In the genomic region with DNA sequence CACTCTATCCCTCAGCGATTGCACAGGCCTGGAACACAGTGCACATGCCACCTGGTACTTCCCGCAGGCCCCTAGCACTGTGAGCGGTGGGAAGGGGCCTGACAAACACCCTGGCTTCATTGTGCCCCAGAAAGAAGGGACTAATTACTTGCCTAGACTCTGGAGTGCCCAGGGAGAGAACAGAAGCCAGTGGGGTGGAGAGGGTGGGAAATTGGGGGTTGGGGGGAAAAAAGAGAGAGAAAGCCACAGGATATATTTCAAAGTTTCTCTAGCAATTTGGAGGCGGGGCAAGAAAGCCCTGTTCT, we compare ENCODE assay signal across 20 mouse cellular contexts. TPM values are rescaled to one million over a fixed set of nuclear protein-coding genes. Genes with fewer than 3 reads are reported as not detected.
DNase-seq lines count a peak whose midpoint lies in the region; ATAC-seq and TF ChIP-seq lines count a peak whose summit lies in the region.
"Had no signal": no experiment of that assay in that cellular context is flagged by ENCODE, and none has a peak within 500 bp of the region (broad histone marks: within the 10 kb centered on the region; RNA-seq: fewer than 3 reads in every experiment).

No protein-coding gene starts in this region.

- TF ChIP-seq CTCF in gastrocnemius, adult 2 months (IDR thresholded peaks at IDR 0.05): no peak

- no peaks in the 10 kb centered on the region for H3K9me3 ChIP-seq in neural tube, embryonic 12.5 days
- no peaks in the 10 kb centered on the region for H3K9me3 ChIP-seq in neural tube, embryonic 15.5 days (replicated peaks)
- no peaks in the 10 kb centered on the region for H3K9me3 ChIP-seq in forebrain, embryonic 16.5 days (ENCODE audit: control insufficient read depth, low read length)
- H3K9me3 ChIP-seq: embryonic facial prominence, embryonic 15.5 days; heart, embryonic 12.5 days; intestine, embryonic 15.5 days; liver, embryonic 12.5 days had no signal

- H3K4me3 ChIP-seq in neural tube, embryonic 12.5 days: no peak overlapping the region
- no peak overlapping the region for H3K4me3 ChIP-seq in neural tube, embryonic 15.5 days (replicated peaks)
- H3K4me3 ChIP-seq in forebrain, embryonic 16.5 days (replicated peaks; ENCODE audit: low read length): no peak overlapping the region
- no peak overlapping the region for H3K4me3 ChIP-seq in gastrocnemius, adult 2 months
- H3K4me3 ChIP-seq: embryonic facial prominence, embryonic 15.5 days; heart, embryonic 12.5 days; intestine, embryonic 15.5 days; liver, embryonic 12.5 days had no signal

- 0 out of 2 replicates have a peak, but pooled peaks have one; percentile 33 for ATAC-seq in neural tube, embryonic 12.5 days (ENCODE audit: low FRiP score, low read depth)
- no peak for ATAC-seq in neural tube, embryonic 15.5 days (ENCODE audit: low FRiP score)
- peak; percentile 33; the same call in 1 of the 2 replicates for ATAC-seq in forebrain, embryonic 16.5 days
- ATAC-seq: activated CD4-positive, CD25-positive, alpha-beta regulatory T cell, adult 4 months had no signal

- H3K4me1 ChIP-seq in neural tube, embryonic 12.5 days: peaks cover 25% of the 10 kb centered on the region
- peaks cover 28% of the 10 kb centered on the region for H3K4me1 ChIP-seq in neural tube, embryonic 15.5 days
- peaks cover 28% of the 10 kb centered on the region for H3K4me1 ChIP-seq in forebrain, embryonic 16.5 days (replicated peaks; ENCODE audit: control insufficient read depth, insufficient read depth, low read length)

- H3K36me3 ChIP-seq in neural tube, embryonic 12.5 days: no peaks in the 10 kb centered on the region
- H3K36me3 ChIP-seq in neural tube, embryonic 15.5 days: no peaks in the 10 kb centered on the region
- H3K36me3 ChIP-seq in forebrain, embryonic 16.5 days (ENCODE audit: control insufficient read depth, insufficient read depth): no peaks in the 10 kb centered on the region
- H3K36me3 ChIP-seq: intestine, embryonic 15.5 days; liver, embryonic 12.5 days had no signal

- H3K27ac ChIP-seq in neural tube, embryonic 12.5 days: no peak overlapping the region
- H3K27ac ChIP-seq in neural tube, embryonic 15.5 days (replicated peaks): no peak overlapping the region
- no peak overlapping the region for H3K27ac ChIP-seq in forebrain, embryonic 16.5 days (ENCODE audit: low read length)
- no peak overlapping the region for H3K27ac ChIP-seq in gastrocnemius, adult 2 months
- H3K27ac ChIP-seq: embryonic facial prominence, embryonic 15.5 days; intestine, embryonic 15.5 days; liver, embryonic 12.5 days had no signal

- H3K9ac ChIP-seq in neural tube, embryonic 12.5 days: 0 out of 2 replicates have a peak overlapping the region, but pooled peaks have one; percentile 8
- H3K9ac ChIP-seq in neural tube, embryonic 15.5 days (replicated peaks): no peak overlapping the region
- no peak overlapping the region; the same call in 1 of the 2 replicates for H3K9ac ChIP-seq in forebrain, embryonic 16.5 days (replicated peaks; ENCODE audit: low read depth, low read length)
- H3K9ac ChIP-seq: embryonic facial prominence, embryonic 15.5 days; heart, embryonic 12.5 days; intestine, embryonic 15.5 days; liver, embryonic 12.5 days had no signal

- H3K27me3 ChIP-seq in neural tube, embryonic 12.5 days (replicated peaks): peaks cover 3% of the 10 kb centered on the region; the same call in 1 of the 2 replicates
- 0 out of 2 replicates have a peak, but pooled peaks cover 2% of the 10 kb centered on the region for H3K27me3 ChIP-seq in neural tube, embryonic 15.5 days (replicated peaks)
- H3K27me3 ChIP-seq in forebrain, embryonic 16.5 days (replicated peaks; ENCODE audit: control insufficient read depth, insufficient read depth, low read length): no peaks in the 10 kb centered on the region
- H3K27me3 ChIP-seq: CH12.LX; embryonic facial prominence, embryonic 15.5 days; heart, embryonic 12.5 days; intestine, embryonic 15.5 days; liver, embryonic 12.5 days had no signal

- WGBS in neural tube, embryonic 12.5 days: 24% methylated on average over 4 of the region's 4 CpGs
- WGBS in neural tube, embryonic 15.5 days: 19% methylated on average over 4 of the region's 4 CpGs
- 17% methylated on average over 4 of the region's 4 CpGs for WGBS in forebrain, embryonic 16.5 days

- H3K4me2 ChIP-seq in neural tube, embryonic 12.5 days (replicated peaks): no peak overlapping the region
- H3K4me2 ChIP-seq in neural tube, embryonic 15.5 days: no peak overlapping the region
- no peak overlapping the region for H3K4me2 ChIP-seq in forebrain, embryonic 16.5 days (ENCODE audit: low read length)
- H3K4me2 ChIP-seq: embryonic facial prominence, embryonic 15.5 days; heart, embryonic 12.5 days; intestine, embryonic 15.5 days; liver, embryonic 12.5 days had no signal

- peak; percentile 21 for DNase-seq in embryo, embryonic 10.5 days (ENCODE audit: low spot score)
- no peak for DNase-seq in embryo, embryonic 11 days
- DNase-seq in retina, embryonic 14.5 days (ENCODE audit: low spot score): peak; percentile 61
- no peak for DNase-seq in natural killer cell, adult 2 months (ENCODE audit: low spot score in 2 of 2)
- DNase-seq in gastrocnemius, adult 2 months: no peak
- DNase-seq: adrenal gland, postnatal 36 days; cerebellum, adult 9-11 months; gastrocnemius, postnatal 36 days; heart, postnatal 36 days; layer of hippocampus, adult 9-11 months; lung, postnatal 10 days had no signal

- intact Hi-C loops in gastrocnemius, adult 2 months (cut with DNase I): no loop called here

RNA-seq across cellular contexts. Expression of a gene that starts 43.9 kb away (rescaled TPM):
- polyA plus RNA-seq in neural tube, embryonic 12.5 days (2016; fragmentation: Nextera tagmentation; extraction: Ambion mirVana): 5.4 and 5.9 TPM in 2 replicates
- polyA plus RNA-seq in neural tube, embryonic 15.5 days (2015; fragmentation: Nextera tagmentation; extraction: Ambion mirVana): 8.2 and 8.4 TPM in 2 replicates
- 3.2 and 5.7 TPM in 2 replicates for polyA plus RNA-seq in forebrain, embryonic 16.5 days (2015; fragmentation: Nextera tagmentation; extraction: Ambion mirVana)
- 10 to 100 TPM; 29.0 to 30.8 TPM for total RNA-seq in gastrocnemius, adult 2 months (2021)

RNA-seq across cellular contexts. Expression of a gene that starts 55.8 kb away (rescaled TPM):
- 52.7 and 54.5 TPM in 2 replicates for polyA plus RNA-seq in neural tube, embryonic 12.5 days (2016; fragmentation: Nextera tagmentation; extraction: Ambion mirVana)
- 76.7 and 80.3 TPM in 2 replicates for polyA plus RNA-seq in neural tube, embryonic 15.5 days (2015; fragmentation: Nextera tagmentation; extraction: Ambion mirVana)
- 41.4 and 44.0 TPM in 2 replicates for polyA plus RNA-seq in forebrain, embryonic 16.5 days (2015; fragmentation: Nextera tagmentation; extraction: Ambion mirVana)
- total RNA-seq in gastrocnemius, adult 2 months (2021): 10 to 100 TPM; 19.5 to 19.6 TPM

RNA-seq across cellular contexts. Expression of a gene that starts 55.8 kb away (rescaled TPM):
- polyA plus RNA-seq in neural tube, embryonic 12.5 days (2016; fragmentation: Nextera tagmentation; extraction: Ambion mirVana): 15.3 and 16.3 TPM in 2 replicates
- 11.0 and 11.6 TPM in 2 replicates for polyA plus RNA-seq in neural tube, embryonic 15.5 days (2015; fragmentation: Nextera tagmentation; extraction: Ambion mirVana)
- polyA plus RNA-seq in forebrain, embryonic 16.5 days (2015; fragmentation: Nextera tagmentation; extraction: Ambion mirVana): 12.8 and 14.6 TPM in 2 replicates
- total RNA-seq in gastrocnemius, adult 2 months (2021): 10 to 100 TPM; 13.5 to 16.0 TPM

Comparison
In these comparisons a context has a peak if more than half of its experiments do, and no peak if none do; other contexts are left out.
1. DNase-seq: peak in embryo, embryonic 10.5 days (single experiment) and retina, embryonic 14.5 days (single experiment); none in embryo, embryonic 11 days (single experiment), natural killer cell, adult 2 months (0 of 2) and gastrocnemius, adult 2 months (single experiment).